Mouse (Mus musculus) embryonic fibroblast, embryonic 13.5 days (primary cell): ENCODE data around the gene Syn2.

Experiments used
- CTCF ChIP-seq: IDR thresholded peaks from 2 replicates; pipeline ENCODE4 v1.5.1; 2011; ENCODE audit warnings: mild to moderate bottlenecking, control low read depth, low read length, moderate library complexity, borderline replicate concordance; ENCODE audit not compliant: insufficient read depth
- POLR2A ChIP-seq: IDR thresholded peaks from 2 replicates; pipeline ENCODE4 v1.6.1; 2011; ENCODE audit warnings: low read depth, mild to moderate bottlenecking, control low read depth, low read length, moderate library complexity

DNA sequence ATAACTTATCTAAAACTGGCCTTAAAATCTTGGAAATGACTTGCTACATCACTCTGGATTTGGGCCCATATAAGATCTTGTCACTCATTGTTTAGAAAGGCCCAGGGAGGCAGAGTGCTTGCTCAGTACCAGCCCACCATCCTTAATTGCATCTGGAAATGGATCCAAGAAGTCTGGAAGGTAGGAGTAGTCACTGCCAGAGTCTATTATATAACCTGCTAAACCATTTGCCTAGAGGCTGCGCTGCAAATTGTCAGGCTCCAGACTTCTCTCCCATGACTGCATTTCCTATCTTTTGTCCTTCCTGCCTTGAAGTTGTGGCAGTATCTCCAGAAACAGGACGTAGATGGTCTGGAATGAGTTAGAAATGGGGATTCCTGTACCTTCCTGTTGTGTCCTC lies 75.5 kb downstream of the Syn2 start:
- no peak for TF ChIP-seq CTCF
- no peak for TF ChIP-seq POLR2A
